ENCODE assay signal across 10 mouse cellular contexts in the genomic region with DNA sequence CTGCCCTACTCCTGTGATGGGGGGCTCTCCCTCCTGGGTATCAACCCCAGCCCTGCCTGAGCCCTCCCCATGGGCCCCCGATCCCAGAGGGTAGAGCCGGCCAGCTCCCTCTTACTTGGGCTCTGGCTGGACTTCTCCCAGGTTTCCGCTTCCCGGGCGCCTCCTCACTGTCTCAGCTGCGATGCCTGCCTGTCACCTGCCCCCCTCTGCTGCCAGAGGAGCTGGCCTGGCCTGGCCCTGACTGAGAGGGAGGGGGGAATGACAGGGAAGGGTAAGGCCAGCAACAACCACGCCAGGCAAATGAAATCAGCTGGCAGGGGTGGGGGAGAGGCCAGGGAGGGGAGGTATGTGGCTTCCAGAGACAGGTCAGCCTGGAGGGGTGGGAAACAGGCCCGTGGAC. TPM values are rescaled to one million over a fixed set of nuclear protein-coding genes. Genes with fewer than 3 reads are reported as not detected.
A peak's percentile ranks its signal among the peaks of the same experiment; 100 is the strongest.
DNase-seq lines count a peak whose midpoint lies in the region; ATAC-seq and TF ChIP-seq lines count a peak whose summit lies in the region.
"Had no signal": no experiment of that assay in that cellular context is flagged by ENCODE, and none has a peak within 500 bp of the region (broad histone marks: within the 10 kb centered on the region; RNA-seq: fewer than 3 reads in every experiment).

No protein-coding gene starts in this region.

- no peak for TF ChIP-seq POLR2A in kidney, adult 2 months (IDR thresholded peaks at IDR 0.05; ENCODE audit: low read depth, low read length)

- TF ChIP-seq CTCF in forebrain, postnatal 0 days (IDR thresholded peaks at IDR 0.05; ENCODE audit: low read depth): no peak
- TF ChIP-seq CTCF in kidney, adult 2 months (conservative IDR thresholded peaks at IDR 0.05; ENCODE audit: insufficient read depth, insufficient read length, low read depth, low read length): no peak

- H3K27ac ChIP-seq in forebrain, embryonic 10.5 days: peak overlapping the region; percentile 45
- H3K27ac ChIP-seq in forebrain, postnatal 0 days (ENCODE audit: low read depth, low read length): no peak overlapping the region
- no peak overlapping the region; the same call in 1 of the 2 replicates for H3K27ac ChIP-seq in forebrain, embryonic 11.5 days (ENCODE audit: low read depth, low read length)
- peak overlapping the region; percentile 58 for H3K27ac ChIP-seq in midbrain, embryonic 15.5 days
- H3K27ac ChIP-seq in kidney, adult 2 months (ENCODE audit: insufficient read depth, low read depth, low read length): no peak overlapping the region

- H3K27me3 ChIP-seq in forebrain, embryonic 10.5 days (ENCODE audit: poor library complexity, severe bottlenecking): peaks cover 14% of the 10 kb centered on the region; the same call in 1 of the 2 replicates
- no peaks in the 10 kb centered on the region for H3K27me3 ChIP-seq in forebrain, postnatal 0 days (ENCODE audit: insufficient read depth, low read length)
- H3K27me3 ChIP-seq in forebrain, embryonic 11.5 days (ENCODE audit: control insufficient read depth, insufficient read depth, low read length): no peaks in the 10 kb centered on the region
- H3K27me3 ChIP-seq in midbrain, embryonic 15.5 days (replicated peaks): no peaks in the 10 kb centered on the region
- no peaks in the 10 kb centered on the region for H3K27me3 ChIP-seq in kidney, adult 2 months (replicated peaks; ENCODE audit: control insufficient read depth, insufficient read depth, low read length)

- H3K4me1 ChIP-seq in forebrain, embryonic 10.5 days: peaks cover 39% of the 10 kb centered on the region
- no peaks in the 10 kb centered on the region for H3K4me1 ChIP-seq in forebrain, postnatal 0 days (ENCODE audit: insufficient read depth)
- peaks cover 7% of the 10 kb centered on the region; the same call in 1 of the 2 replicates for H3K4me1 ChIP-seq in forebrain, embryonic 11.5 days (replicated peaks; ENCODE audit: control insufficient read depth, insufficient read depth, low read length)
- peaks cover 15% of the 10 kb centered on the region for H3K4me1 ChIP-seq in midbrain, embryonic 15.5 days
- no peaks in the 10 kb centered on the region for H3K4me1 ChIP-seq in kidney, adult 2 months (ENCODE audit: control insufficient read depth, insufficient read depth, low read length)

- peaks cover 24% of the 10 kb centered on the region for H3K36me3 ChIP-seq in forebrain, embryonic 10.5 days (replicated peaks)
- peaks cover 15% of the 10 kb centered on the region for H3K36me3 ChIP-seq in forebrain, postnatal 0 days (ENCODE audit: insufficient read depth)
- no peaks in the 10 kb centered on the region; the same call in 1 of the 2 replicates for H3K36me3 ChIP-seq in forebrain, embryonic 11.5 days (ENCODE audit: control insufficient read depth, insufficient read depth, low read length)
- 0 out of 2 replicates have a peak, but pooled peaks cover under 1% of the 10 kb centered on the region for H3K36me3 ChIP-seq in midbrain, embryonic 15.5 days (replicated peaks)
- H3K36me3 ChIP-seq in kidney, adult 2 months (ENCODE audit: control insufficient read depth, insufficient read depth, low read length): no peaks in the 10 kb centered on the region

- ATAC-seq in forebrain, postnatal 0 days: no peak
- 0 out of 2 replicates have a peak, but pooled peaks have one; percentile 10 for ATAC-seq in forebrain, embryonic 11.5 days (replicated peaks; ENCODE audit: low FRiP score)
- peak; percentile 18 for ATAC-seq in midbrain, embryonic 15.5 days (replicated peaks)

- H3K4me2 ChIP-seq in forebrain, postnatal 0 days (ENCODE audit: low read depth): no peak overlapping the region
- 0 out of 2 replicates have a peak overlapping the region, but pooled peaks have one; percentile 2 for H3K4me2 ChIP-seq in forebrain, embryonic 11.5 days (ENCODE audit: low read depth, low read length, severe bottlenecking)
- H3K4me2 ChIP-seq in midbrain, embryonic 15.5 days: no peak overlapping the region

- H3K9ac ChIP-seq in forebrain, postnatal 0 days: no peak overlapping the region
- peak overlapping the region; percentile 20 for H3K9ac ChIP-seq in forebrain, embryonic 11.5 days (ENCODE audit: low read length)
- H3K9ac ChIP-seq in midbrain, embryonic 15.5 days: peak overlapping the region; percentile 14; the same call in 1 of the 2 replicates

- H3K9me3 ChIP-seq in forebrain, embryonic 10.5 days: no peaks in the 10 kb centered on the region
- H3K9me3 ChIP-seq in forebrain, postnatal 0 days (ENCODE audit: low read length): no peaks in the 10 kb centered on the region
- H3K9me3 ChIP-seq in forebrain, embryonic 11.5 days (ENCODE audit: control insufficient read depth, low read length): no peaks in the 10 kb centered on the region
- H3K9me3 ChIP-seq in midbrain, embryonic 15.5 days: no peaks in the 10 kb centered on the region
- H3K9me3 ChIP-seq: megakaryocyte, embryonic 14.5 days had no signal

- 10% methylated on average over 8 of the region's 8 CpGs for WGBS in forebrain, embryonic 10.5 days
- WGBS in forebrain, postnatal 0 days: 9% methylated on average over 8 of the region's 8 CpGs
- WGBS in forebrain, embryonic 11.5 days: 15% methylated on average over 8 of the region's 8 CpGs
- 5% methylated on average over 8 of the region's 8 CpGs for WGBS in midbrain, embryonic 15.5 days
- WGBS in kidney, adult 2 months: 30% methylated on average over 8 of the region's 8 CpGs

- peak overlapping the region; percentile 16; the same call in 1 of the 2 replicates for H3K4me3 ChIP-seq in forebrain, embryonic 10.5 days
- H3K4me3 ChIP-seq in forebrain, postnatal 0 days (ENCODE audit: low read depth, low read length): no peak overlapping the region
- H3K4me3 ChIP-seq in forebrain, embryonic 11.5 days (ENCODE audit: low read depth, low read length): no peak overlapping the region
- no peak overlapping the region for H3K4me3 ChIP-seq in midbrain, embryonic 15.5 days
- no peak overlapping the region for H3K4me3 ChIP-seq in kidney, adult 2 months (ENCODE audit: insufficient read depth, low read depth, low read length)
- H3K4me3 ChIP-seq: megakaryocyte, embryonic 14.5 days had no signal

- DNase-seq in forebrain, embryonic 10.5 days (ENCODE audit: extremely low spot score, low spot score): no peak
- no peak for DNase-seq in forebrain, postnatal 0 days
- no peak for DNase-seq in forebrain, embryonic 11.5 days (ENCODE audit: low spot score)
- DNase-seq in heart, postnatal 4 days: peak; percentile 53
- DNase-seq in spleen, postnatal 10 days (ENCODE audit: low spot score in 2 of 2): no peak
- DNase-seq in kidney, adult 2 months: no peak
- DNase-seq in urinary bladder, adult 2 months (ENCODE audit: low spot score): no peak

RNA-seq across cellular contexts. Expression of gene Gnb3, which starts 0.3 kb away (rescaled TPM):
- 0.32 and 0.42 TPM in 2 replicates for polyA plus RNA-seq in forebrain, embryonic 10.5 days (2016; fragmentation: Nextera tagmentation; extraction: Ambion mirVana)
- 0.90 and 1.8 TPM in 2 replicates for total RNA-seq in forebrain, postnatal 0 days (2014; rRNA removed)
- 0.61 and 1.2 TPM in 2 replicates for polyA plus RNA-seq in forebrain, postnatal 0 days (2015; fragmentation: Nextera tagmentation; extraction: Ambion mirVana)
- 0.71 and 1.1 TPM in 2 replicates for polyA plus RNA-seq in forebrain, embryonic 11.5 days (2014; fragmentation: Nextera tagmentation; extraction: Ambion mirVana)
- 1 to 10 TPM; 2.6 to 3.9 TPM for total RNA-seq in heart, postnatal 4 days (2021)
- 2.6 and 2.8 TPM in 2 replicates for polyA plus RNA-seq in midbrain, embryonic 15.5 days (2015; fragmentation: Nextera tagmentation; extraction: Ambion mirVana)
- 0.16 and 0.41 TPM in 2 replicates for polyA plus RNA-seq in kidney, adult 2 months (2012; rRNA removed)
- polyA plus RNA-seq in urinary bladder, adult 2 months (2012; rRNA removed): 0.21 and 0.32 TPM in 2 replicates
- polyA plus RNA-seq: testis, adult 2 months had no signal

RNA-seq across cellular contexts. Expression of gene Cdca3, which starts 10.5 kb away (rescaled TPM):
- polyA plus RNA-seq in forebrain, embryonic 10.5 days (2016; fragmentation: Nextera tagmentation; extraction: Ambion mirVana): 271 and 298 TPM in 2 replicates
- 13.5 and 20.7 TPM in 2 replicates for total RNA-seq in forebrain, postnatal 0 days (2014; rRNA removed)
- 28.5 and 30.5 TPM in 2 replicates for polyA plus RNA-seq in forebrain, postnatal 0 days (2015; fragmentation: Nextera tagmentation; extraction: Ambion mirVana)
- 276 and 307 TPM in 2 replicates for polyA plus RNA-seq in forebrain, embryonic 11.5 days (2014; fragmentation: Nextera tagmentation; extraction: Ambion mirVana)
- total RNA-seq in heart, postnatal 4 days (2021): 10 to 100 TPM; 77.8 to 82.6 TPM
- polyA plus RNA-seq in midbrain, embryonic 15.5 days (2015; fragmentation: Nextera tagmentation; extraction: Ambion mirVana): 23.2 and 32.9 TPM in 2 replicates
- 4.2 and 4.3 TPM in 2 replicates for polyA plus RNA-seq in kidney, adult 2 months (2012; rRNA removed)
- 5.0 and 5.5 TPM in 2 replicates for polyA plus RNA-seq in urinary bladder, adult 2 months (2012; rRNA removed)

RNA-seq across cellular contexts. Expression of gene Usp5, which starts 10.5 kb away (rescaled TPM):
- 214 and 215 TPM in 2 replicates for polyA plus RNA-seq in forebrain, embryonic 10.5 days (2016; fragmentation: Nextera tagmentation; extraction: Ambion mirVana)
- total RNA-seq in forebrain, postnatal 0 days (2014; rRNA removed): 215 and 224 TPM in 2 replicates
- 173 and 191 TPM in 2 replicates for polyA plus RNA-seq in forebrain, postnatal 0 days (2015; fragmentation: Nextera tagmentation; extraction: Ambion mirVana)
- 182 and 184 TPM in 2 replicates for polyA plus RNA-seq in forebrain, embryonic 11.5 days (2014; fragmentation: Nextera tagmentation; extraction: Ambion mirVana)
- total RNA-seq in heart, postnatal 4 days (2021): 100 to 1,000 TPM; 102 to 104 TPM
- polyA plus RNA-seq in midbrain, embryonic 15.5 days (2015; fragmentation: Nextera tagmentation; extraction: Ambion mirVana): 233 and 234 TPM in 2 replicates
- 66.2 and 74.0 TPM in 2 replicates for polyA plus RNA-seq in kidney, adult 2 months (2012; rRNA removed)
- 68.8 and 73.6 TPM in 2 replicates for polyA plus RNA-seq in urinary bladder, adult 2 months (2012; rRNA removed)

RNA-seq across cellular contexts. Expression of gene P3h3, which starts 17.7 kb away (rescaled TPM):
- polyA plus RNA-seq in forebrain, embryonic 10.5 days (2016; fragmentation: Nextera tagmentation; extraction: Ambion mirVana): 9.7 TPM in 2 replicates
- 78.8 and 85.7 TPM in 2 replicates for total RNA-seq in forebrain, postnatal 0 days (2014; rRNA removed)
- 6.2 and 9.1 TPM in 2 replicates for polyA plus RNA-seq in forebrain, postnatal 0 days (2015; fragmentation: Nextera tagmentation; extraction: Ambion mirVana)
- 17.3 and 17.8 TPM in 2 replicates for polyA plus RNA-seq in forebrain, embryonic 11.5 days (2014; fragmentation: Nextera tagmentation; extraction: Ambion mirVana)
- total RNA-seq in heart, postnatal 4 days (2021): 10 to 100 TPM; 30.0 to 31.6 TPM
- polyA plus RNA-seq in midbrain, embryonic 15.5 days (2015; fragmentation: Nextera tagmentation; extraction: Ambion mirVana): 16.1 and 18.1 TPM in 2 replicates
- 15.8 and 19.1 TPM in 2 replicates for polyA plus RNA-seq in kidney, adult 2 months (2012; rRNA removed)
- polyA plus RNA-seq in urinary bladder, adult 2 months (2012; rRNA removed): 74.5 and 82.9 TPM in 2 replicates

RNA-seq across cellular contexts. Expression of gene Gpr162, which starts 24.0 kb away (rescaled TPM):
- polyA plus RNA-seq in forebrain, embryonic 10.5 days (2016; fragmentation: Nextera tagmentation; extraction: Ambion mirVana): 2.1 and 2.5 TPM in 2 replicates
- 154 and 160 TPM in 2 replicates for total RNA-seq in forebrain, postnatal 0 days (2014; rRNA removed)
- 30.3 and 38.1 TPM in 2 replicates for polyA plus RNA-seq in forebrain, postnatal 0 days (2015; fragmentation: Nextera tagmentation; extraction: Ambion mirVana)
- 2.7 and 2.8 TPM in 2 replicates for polyA plus RNA-seq in forebrain, embryonic 11.5 days (2014; fragmentation: Nextera tagmentation; extraction: Ambion mirVana)
- 1 to 10 TPM; 5.7 to 7.4 TPM for total RNA-seq in heart, postnatal 4 days (2021)
- polyA plus RNA-seq in midbrain, embryonic 15.5 days (2015; fragmentation: Nextera tagmentation; extraction: Ambion mirVana): 41.0 and 42.0 TPM in 2 replicates
- 4.0 and 5.6 TPM in 2 replicates for polyA plus RNA-seq in kidney, adult 2 months (2012; rRNA removed)
- polyA plus RNA-seq in urinary bladder, adult 2 months (2012; rRNA removed): 0.94 and 0.99 TPM in 2 replicates

Comparison
In these comparisons a context has a peak if more than half of its experiments do, and no peak if none do; other contexts are left out.
1. H3K27ac ChIP-seq: peak in forebrain, embryonic 10.5 days (single experiment) and midbrain, embryonic 15.5 days (single experiment); none in forebrain, postnatal 0 days (single experiment), forebrain, embryonic 11.5 days (single experiment) and kidney, adult 2 months (single experiment).